Mouse (Mus musculus) kidney, postnatal 14 days (tissue): ENCODE measurements around the gene Slc43a3.
"Not testable (repeated sequence)": the region's sequence is repeated elsewhere in the genome, so short reads cannot be mapped to it uniquely, and the experiment has no call there.

Experiments
- DNase-seq: peaks from one replicate; pipeline ENCODE4 v3.0.0; 2022; ENCODE audit warnings: mixed read lengths

Gene Slc43a3

GRCm38 (mm10) chr2:84936474-84937429, at the start of gene Slc43a3:
Gene Slc43a3, plus strand, starts transcription at chr2:84936579.
- DNase-seq, result peak; percentile 89

GRCm38 (mm10) chr2:84886821-84887281, 49.5 kb upstream of the Slc43a3 start:
- peak; percentile 33 for DNase-seq

- peak; percentile 51 for DNase-seq
These were observed 48.7 kb upstream of the Slc43a3 start for GRCm38 (mm10) chr2:84887411-84888271.

- peak; percentile 78 for DNase-seq
These were observed 47.6 kb upstream of the Slc43a3 start for GRCm38 (mm10) chr2:84888657-84889315.

DNA sequence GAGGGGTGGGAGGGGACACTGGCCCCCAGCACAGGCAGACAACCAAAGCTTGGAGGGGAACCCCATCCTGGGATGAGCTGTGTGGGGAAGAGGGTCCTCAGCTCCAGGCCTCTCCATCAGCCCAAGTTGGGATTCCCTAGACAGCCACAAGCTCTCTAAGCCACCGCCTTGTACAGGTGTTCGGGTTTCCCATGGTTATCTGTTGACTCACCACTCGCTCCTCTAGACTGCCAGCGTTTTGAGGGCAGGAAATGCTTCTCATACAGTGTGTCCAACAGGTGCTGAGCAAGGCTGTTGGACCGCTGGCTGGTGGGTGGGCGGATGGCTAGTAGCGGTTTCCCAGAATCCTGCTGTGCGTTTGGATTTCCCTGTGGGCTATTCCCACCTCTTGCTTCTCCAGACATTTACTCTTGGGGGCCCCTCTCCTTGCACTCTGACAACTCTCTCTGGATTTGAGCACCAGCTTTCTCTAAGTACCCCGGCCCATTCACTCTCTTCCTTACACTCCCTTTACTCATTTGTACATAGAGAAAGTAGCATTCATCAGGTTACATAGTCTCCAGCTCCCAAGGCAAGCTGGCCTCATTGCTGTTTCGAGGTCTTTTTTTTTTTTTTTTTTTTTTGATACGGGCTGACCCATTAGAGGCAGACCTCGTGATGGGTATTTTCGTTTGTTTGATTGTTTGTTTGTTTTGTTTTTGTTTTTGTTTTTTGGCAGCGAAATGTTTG, 46.9 kb upstream of the Slc43a3 start:
- no peak for DNase-seq

GRCm38 (mm10) chr2:84890045-84890340, 46.4 kb upstream of the Slc43a3 start:
- DNase-seq, result peak; percentile 87

- no peak for DNase-seq
These were observed 43.0 kb upstream of the Slc43a3 start for GRCm38 (mm10) chr2:84893359-84893758.

DNA sequence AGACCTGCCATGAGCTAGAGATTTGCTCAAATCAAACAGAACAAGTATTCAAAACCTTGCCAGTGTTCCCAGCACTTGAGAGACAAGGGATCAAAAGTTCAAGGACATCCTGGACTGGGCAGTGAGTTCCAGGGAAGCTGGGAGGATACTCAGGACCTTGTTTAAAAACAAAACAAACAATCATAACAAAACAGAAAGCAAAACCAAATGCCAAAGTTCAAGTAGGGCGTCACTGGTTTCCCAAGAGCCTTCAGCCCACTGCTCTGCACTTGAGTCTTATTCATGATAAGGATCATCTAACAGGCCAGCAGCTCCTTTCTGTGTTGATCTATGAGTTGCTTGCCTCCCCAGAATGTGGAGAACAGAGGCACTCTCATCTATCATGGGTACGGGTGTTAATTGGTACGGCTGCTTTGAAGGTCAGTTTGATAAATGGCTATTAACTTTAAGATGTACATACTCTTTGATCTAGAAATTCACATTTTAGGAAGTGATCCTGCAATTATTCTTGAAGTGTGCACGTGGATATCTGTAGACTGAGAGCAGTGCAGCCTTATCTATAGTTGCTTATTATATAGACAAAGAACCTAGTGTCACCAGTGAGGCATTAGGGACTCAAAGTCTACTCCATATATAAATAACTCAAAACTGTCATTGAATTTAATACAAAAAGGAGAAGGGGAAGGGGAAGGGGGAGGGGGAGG, 40.7 kb upstream of the Slc43a3 start:
- no peak for DNase-seq

- DNase-seq, result not testable (repeated sequence)
These were observed 39.7 kb upstream of the Slc43a3 start for GRCm38 (mm10) chr2:84896686-84897085.

- no peak for DNase-seq
These were observed 23.7 kb upstream of the Slc43a3 start for GRCm38 (mm10) chr2:84912722-84913121.

DNA sequence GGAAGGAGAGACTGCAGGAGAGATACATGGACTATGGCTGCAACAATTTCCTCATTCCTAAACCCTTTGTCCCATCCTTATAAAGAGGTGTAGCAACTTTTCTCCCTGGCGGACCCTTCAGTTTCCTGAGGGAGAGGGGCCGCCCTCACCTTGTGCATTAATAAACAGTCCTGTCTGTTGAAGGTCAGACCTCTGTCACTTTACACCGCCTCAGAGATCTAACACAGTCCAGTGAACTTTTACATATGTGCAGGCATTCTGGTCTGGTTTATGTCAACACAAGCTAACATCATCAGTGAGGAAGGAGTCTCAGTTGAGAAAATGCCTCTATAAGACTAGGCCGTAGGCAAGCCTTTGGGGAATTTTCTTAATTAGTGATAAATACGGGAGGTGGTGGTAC, 22.5 kb upstream of the Slc43a3 start:
- no peak for DNase-seq

- peak; percentile 31 for DNase-seq
These were observed 21.0 kb upstream of the Slc43a3 start for GRCm38 (mm10) chr2:84915330-84915729.

DNA sequence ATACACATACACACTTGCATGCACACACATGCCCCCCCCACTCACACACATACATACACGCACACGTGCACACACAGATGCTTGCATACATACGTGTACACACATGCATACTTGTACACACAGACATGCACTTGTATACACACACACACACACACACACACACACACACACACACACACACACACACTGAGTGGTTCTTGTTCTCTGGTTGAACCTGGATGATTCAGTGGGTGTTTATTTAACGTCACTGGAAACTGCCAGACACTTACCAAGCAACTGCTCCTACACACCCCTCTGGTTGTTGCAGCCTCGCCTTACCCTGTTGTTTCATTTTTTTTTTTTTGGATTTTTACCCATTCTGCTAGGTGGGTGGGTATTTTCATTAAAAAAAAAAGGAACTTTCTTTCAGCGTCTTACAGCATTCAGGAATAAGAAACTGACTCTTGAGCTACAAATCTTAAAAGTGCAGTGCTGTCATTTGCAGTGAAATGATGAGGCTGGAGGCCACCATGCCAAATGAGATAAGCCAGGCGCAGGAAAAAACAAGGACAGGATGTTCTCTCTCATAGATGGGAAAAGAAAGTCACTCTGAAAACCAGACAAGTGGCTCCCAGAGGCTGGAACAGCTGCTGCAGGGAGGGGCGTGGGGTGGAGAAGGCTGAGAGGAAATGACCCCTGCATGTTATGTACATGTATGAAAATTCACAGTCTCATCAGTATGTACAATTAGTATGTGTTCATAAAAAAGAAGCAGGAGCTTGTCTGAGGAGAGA, 19.6 kb upstream of the Slc43a3 start:
- DNase-seq, result peak; percentile 79

DNA sequence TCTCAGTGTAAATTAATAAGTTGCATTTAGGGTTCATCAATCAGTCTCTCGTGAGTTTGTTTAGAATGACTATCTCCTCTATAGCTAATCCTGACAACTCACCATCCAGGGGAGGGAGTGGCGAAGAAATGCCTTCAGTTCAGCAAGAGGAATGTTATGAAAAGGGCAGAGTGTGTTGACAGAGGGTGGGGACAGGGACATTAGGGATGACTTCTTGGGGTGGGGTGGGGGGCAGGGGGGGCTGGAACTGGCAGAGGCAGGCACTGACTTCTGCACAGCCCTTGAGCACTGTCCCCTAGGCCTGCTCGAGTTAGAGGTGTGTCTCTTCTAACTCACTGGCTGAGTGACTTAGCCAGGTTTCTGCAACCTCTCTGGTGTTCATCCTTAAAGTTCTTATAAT, 18.2 kb upstream of the Slc43a3 start:
- DNase-seq, result no peak

DNA sequence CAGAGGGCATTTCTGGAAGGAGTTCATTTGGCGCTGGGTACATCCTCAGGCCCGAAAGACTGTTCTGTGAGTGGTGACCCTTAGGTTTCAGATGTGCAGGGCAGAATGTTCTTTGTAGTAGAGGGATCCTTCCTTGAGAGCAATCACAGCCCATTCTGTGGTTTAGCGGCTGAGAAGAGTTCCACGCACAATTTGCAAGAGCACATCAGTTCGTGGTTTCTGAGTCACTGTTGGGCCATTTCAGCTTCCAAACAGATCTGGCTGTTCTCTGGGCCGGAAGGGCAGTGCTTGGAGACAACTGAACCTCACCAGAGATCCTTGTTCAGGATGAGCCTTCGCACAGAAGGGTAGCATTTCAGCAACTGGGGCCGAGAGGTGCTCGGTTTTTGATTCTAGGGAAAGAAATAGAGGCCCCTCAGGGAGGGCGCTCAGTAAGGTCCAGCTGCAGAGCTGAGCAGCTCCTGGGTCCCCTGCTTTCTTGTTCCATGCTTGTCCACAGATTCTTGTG, 16.7 kb upstream of the Slc43a3 start:
- DNase-seq, result no peak

DNA sequence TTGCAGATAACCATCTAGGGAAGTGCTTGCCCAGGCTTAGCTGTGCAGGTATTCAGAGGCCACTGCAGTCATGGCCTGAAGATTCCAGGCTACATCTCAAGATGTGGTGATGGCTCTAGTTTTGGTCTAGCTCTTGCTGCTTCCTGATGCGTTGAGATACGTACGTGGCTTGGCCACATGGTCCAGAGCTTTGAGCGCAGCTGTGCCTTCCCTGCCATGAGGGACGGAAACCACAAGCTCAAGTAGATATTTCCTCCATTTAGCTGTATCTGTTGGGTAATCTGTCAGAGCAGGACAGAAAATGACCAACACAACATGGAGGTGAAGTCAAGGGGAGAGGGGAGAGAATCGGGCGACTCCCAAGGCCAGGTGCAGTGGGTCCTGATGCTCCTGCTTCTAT, 6.2 kb upstream of the Slc43a3 start:
- no peak for DNase-seq

DNA sequence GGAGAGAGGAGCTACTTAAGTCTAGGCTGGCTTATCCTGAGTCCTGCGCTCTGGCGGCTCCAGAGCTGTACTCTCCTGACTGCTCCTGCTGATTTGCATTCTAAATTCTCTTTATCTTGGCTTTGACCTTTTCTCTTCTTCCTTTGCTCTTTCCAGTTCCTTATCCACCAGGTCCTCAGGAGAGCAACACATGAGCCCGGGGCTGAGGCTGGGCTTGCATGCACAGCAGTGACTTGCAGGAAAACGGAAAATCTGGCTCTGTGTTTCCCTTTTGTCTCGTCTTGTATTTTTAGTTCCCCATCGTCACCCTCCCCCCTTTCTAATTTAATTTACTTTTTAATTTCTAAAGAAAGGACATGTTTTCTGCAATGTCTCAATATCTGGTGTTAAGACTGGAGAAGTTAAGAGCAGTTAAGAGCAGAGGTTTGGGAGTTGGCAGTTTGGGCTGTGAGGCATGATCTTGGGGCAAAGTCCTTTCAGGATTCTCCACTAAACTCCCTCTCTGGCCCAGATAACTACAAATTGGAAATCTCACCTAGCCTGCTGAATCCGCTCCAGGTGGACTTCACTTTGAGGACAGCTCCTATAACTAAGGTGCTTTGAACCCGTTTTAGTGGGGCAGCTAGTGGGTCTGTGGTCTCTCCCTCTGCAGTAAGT, 2.3 kb upstream of the Slc43a3 start:
- DNase-seq, result no peak

- no peak for DNase-seq
These were observed 1.8 kb upstream of the Slc43a3 start for GRCm38 (mm10) chr2:84934649-84935007.

GRCm38 (mm10) chr2:84935065-84935464, 1.3 kb upstream of the Slc43a3 start:
- DNase-seq, result no peak

GRCm38 (mm10) chr2:84937491-84938150, 1.2 kb downstream of the Slc43a3 start:
- peak; percentile 15 for DNase-seq
